Mouse (Mus musculus): ENCODE results near the gene Kiss1. TPM values are rescaled to one million over a fixed set of nuclear protein-coding genes. Genes with fewer than 3 reads are reported as not detected.

The Kiss1 gene
- polyA plus RNA-seq, 1 experiment from 2014 or later: not detected

GRCm38 (mm10) chr1:133309652-133310267 is 11.9 kb upstream of the Kiss1 start, which contains the start of gene Golt1a:
Gene Golt1a, plus strand, starts transcription at chr1:133309800.
- Histone ChIP-seq H3K9me3 (ENCODE audit: control insufficient read depth, low read length) (no peaks in the 10 kb centered on the region), H3K4me2 (ENCODE audit: low read length) (peak within 1 kb of the TSS; percentile 35), H3K9ac (ENCODE audit: low read length) (peak within 1 kb of the TSS; percentile 5; the same call in 1 of the 2 replicates), H3K27me3 (replicated peaks; ENCODE audit: control insufficient read depth, insufficient read depth, low read length) (no peaks in the 10 kb centered on the region), H3K36me3 (ENCODE audit: control insufficient read depth, insufficient read depth, low read length) (no peaks in the 10 kb centered on the region), H3K27ac (ENCODE audit: low read depth) (0 out of 2 replicates have a peak within 1 kb of the TSS, but pooled peaks have one; percentile 43), H3K4me3 (ENCODE audit: low read depth, low read length) (peak within 1 kb of the TSS; percentile 22), H3K4me1 (replicated peaks; ENCODE audit: control insufficient read depth, insufficient read depth, low read length) (no peaks in the 10 kb centered on the region)
- peak; percentile 53; the same call in 1 of the 2 replicates for ATAC-seq (replicated peaks; ENCODE audit: low FRiP score, low TSS enrichment, low read depth)
- WGBS: 53% methylated on average over 14 of the region's 14 CpGs
- DNase-seq (ENCODE audit: low spot score): peak; percentile 59

- 73% methylated on average over 4 of the region's 4 CpGs for WGBS
- H3K27ac ChIP-seq (ENCODE audit: low read depth): no peak overlapping the region
- H3K9ac ChIP-seq (ENCODE audit: low read length): no peak overlapping the region
- no peak for ATAC-seq (replicated peaks; ENCODE audit: low FRiP score, low TSS enrichment, low read depth)
- no peaks in the 10 kb centered on the region for H3K36me3 ChIP-seq (ENCODE audit: control insufficient read depth, insufficient read depth, low read length)
- no peak overlapping the region for H3K4me3 ChIP-seq (ENCODE audit: low read depth, low read length)
- no peaks in the 10 kb centered on the region for H3K4me1 ChIP-seq (replicated peaks; ENCODE audit: control insufficient read depth, insufficient read depth, low read length)
- no peak overlapping the region for H3K4me2 ChIP-seq (ENCODE audit: low read length)
- no peaks in the 10 kb centered on the region for H3K27me3 ChIP-seq (replicated peaks; ENCODE audit: control insufficient read depth, insufficient read depth, low read length)
- H3K9me3 ChIP-seq (ENCODE audit: control insufficient read depth, low read length): no peaks in the 10 kb centered on the region
- no peak for DNase-seq (ENCODE audit: low spot score)
These were observed 10.4 kb upstream of the Kiss1 start for GRCm38 (mm10) chr1:133311240-133311639.

- 37% methylated on average over 10 of the region's 10 CpGs for WGBS
- Histone ChIP-seq H3K36me3 (ENCODE audit: control insufficient read depth, insufficient read depth, low read length) (no peaks in the 10 kb centered on the region), H3K9me3 (ENCODE audit: control insufficient read depth, low read length) (no peaks in the 10 kb centered on the region), H3K4me3 (ENCODE audit: low read depth, low read length) (no peak overlapping the region), H3K9ac (ENCODE audit: low read length) (no peak overlapping the region), H3K4me1 (replicated peaks; ENCODE audit: control insufficient read depth, insufficient read depth, low read length) (no peaks in the 10 kb centered on the region), H3K4me2 (ENCODE audit: low read length) (no peak overlapping the region), H3K27ac (ENCODE audit: low read depth) (no peak overlapping the region), H3K27me3 (replicated peaks; ENCODE audit: control insufficient read depth, insufficient read depth, low read length) (no peaks in the 10 kb centered on the region)
- DNase-seq (ENCODE audit: low spot score): no peak
- ATAC-seq (replicated peaks; ENCODE audit: low FRiP score, low TSS enrichment, low read depth): no peak
These were observed 9.7 kb upstream of the Kiss1 start for GRCm38 (mm10) chr1:133311946-133312345.

GRCm38 (mm10) chr1:133314364-133314763 is 7.3 kb upstream of the Kiss1 start:
- WGBS: 28% methylated on average over 8 of the region's 8 CpGs
- H3K27me3 ChIP-seq (replicated peaks; ENCODE audit: control insufficient read depth, insufficient read depth, low read length): no peaks in the 10 kb centered on the region
- H3K4me3 ChIP-seq (ENCODE audit: low read depth, low read length): no peak overlapping the region
- DNase-seq (ENCODE audit: low spot score): peak; percentile 77
- H3K4me1 ChIP-seq (replicated peaks; ENCODE audit: control insufficient read depth, insufficient read depth, low read length): no peaks in the 10 kb centered on the region
- H3K9ac ChIP-seq (ENCODE audit: low read length): no peak overlapping the region
- no peaks in the 10 kb centered on the region for H3K9me3 ChIP-seq (ENCODE audit: control insufficient read depth, low read length)
- no peak overlapping the region for H3K27ac ChIP-seq (ENCODE audit: low read depth)
- H3K36me3 ChIP-seq (ENCODE audit: control insufficient read depth, insufficient read depth, low read length): no peaks in the 10 kb centered on the region
- ATAC-seq (replicated peaks; ENCODE audit: low FRiP score, low TSS enrichment, low read depth): no peak
- H3K4me2 ChIP-seq (ENCODE audit: low read length): no peak overlapping the region

- Histone ChIP-seq H3K4me2 (ENCODE audit: low read length) (no peak overlapping the region), H3K4me3 (ENCODE audit: low read depth, low read length) (no peak overlapping the region), H3K9ac (ENCODE audit: low read length) (no peak overlapping the region), H3K4me1 (replicated peaks; ENCODE audit: control insufficient read depth, insufficient read depth, low read length) (no peaks in the 10 kb centered on the region), H3K36me3 (ENCODE audit: control insufficient read depth, insufficient read depth, low read length) (no peaks in the 10 kb centered on the region), H3K27ac (ENCODE audit: low read depth) (no peak overlapping the region), H3K27me3 (replicated peaks; ENCODE audit: control insufficient read depth, insufficient read depth, low read length) (no peaks in the 10 kb centered on the region), H3K9me3 (ENCODE audit: control insufficient read depth, low read length) (no peaks in the 10 kb centered on the region)
- ATAC-seq (replicated peaks; ENCODE audit: low FRiP score, low TSS enrichment, low read depth) (no peak), DNase-seq (ENCODE audit: low spot score) (no peak)
- WGBS: 78% methylated on average over 6 of the region's 6 CpGs
These were observed 5.9 kb upstream of the Kiss1 start for GRCm38 (mm10) chr1:133315775-133316174.

GRCm38 (mm10) chr1:133316577-133316976 is 5.1 kb upstream of the Kiss1 start:
- DNase-seq (ENCODE audit: low spot score) (no peak), ATAC-seq (replicated peaks; ENCODE audit: low FRiP score, low TSS enrichment, low read depth) (no peak)
- no peaks in the 10 kb centered on the region for H3K4me1 ChIP-seq (replicated peaks; ENCODE audit: control insufficient read depth, insufficient read depth, low read length)
- no peak overlapping the region for H3K4me3 ChIP-seq (ENCODE audit: low read depth, low read length)
- WGBS: 83% methylated on average over 4 of the region's 4 CpGs
- H3K9ac ChIP-seq (ENCODE audit: low read length): no peak overlapping the region
- no peaks in the 10 kb centered on the region for H3K9me3 ChIP-seq (ENCODE audit: control insufficient read depth, low read length)
- no peaks in the 10 kb centered on the region for H3K36me3 ChIP-seq (ENCODE audit: control insufficient read depth, insufficient read depth, low read length)
- H3K27me3 ChIP-seq (replicated peaks; ENCODE audit: control insufficient read depth, insufficient read depth, low read length): no peaks in the 10 kb centered on the region
- H3K27ac ChIP-seq (ENCODE audit: low read depth): no peak overlapping the region
- no peak overlapping the region for H3K4me2 ChIP-seq (ENCODE audit: low read length)

GRCm38 (mm10) chr1:133317149-133317548 is 4.5 kb upstream of the Kiss1 start:
- no peaks in the 10 kb centered on the region for H3K36me3 ChIP-seq (ENCODE audit: control insufficient read depth, insufficient read depth, low read length)
- no peak for ATAC-seq (replicated peaks; ENCODE audit: low FRiP score, low TSS enrichment, low read depth)
- no peaks in the 10 kb centered on the region for H3K27me3 ChIP-seq (replicated peaks; ENCODE audit: control insufficient read depth, insufficient read depth, low read length)
- H3K27ac ChIP-seq (ENCODE audit: low read depth): no peak overlapping the region
- H3K9ac ChIP-seq (ENCODE audit: low read length): no peak overlapping the region
- no peaks in the 10 kb centered on the region for H3K4me1 ChIP-seq (replicated peaks; ENCODE audit: control insufficient read depth, insufficient read depth, low read length)
- H3K9me3 ChIP-seq (ENCODE audit: control insufficient read depth, low read length): no peaks in the 10 kb centered on the region
- WGBS: 69% methylated on average over 1 of the region's 1 CpGs
- no peak overlapping the region for H3K4me2 ChIP-seq (ENCODE audit: low read length)
- H3K4me3 ChIP-seq (ENCODE audit: low read depth, low read length): no peak overlapping the region
- DNase-seq (ENCODE audit: low spot score): no peak

GRCm38 (mm10) chr1:133323333-133323732 is 1.7 kb downstream of the Kiss1 start:
- Histone ChIP-seq H3K4me1 (replicated peaks; ENCODE audit: control insufficient read depth, insufficient read depth, low read length) (no peaks in the 10 kb centered on the region), H3K27ac (ENCODE audit: low read depth) (no peak overlapping the region), H3K27me3 (replicated peaks; ENCODE audit: control insufficient read depth, insufficient read depth, low read length) (0 out of 2 replicates have a peak, but pooled peaks cover 4% of the 10 kb centered on the region), H3K9me3 (ENCODE audit: control insufficient read depth, low read length) (no peaks in the 10 kb centered on the region), H3K4me2 (ENCODE audit: low read length) (no peak overlapping the region), H3K9ac (ENCODE audit: low read length) (no peak overlapping the region), H3K36me3 (ENCODE audit: control insufficient read depth, insufficient read depth, low read length) (no peaks in the 10 kb centered on the region), H3K4me3 (ENCODE audit: low read depth, low read length) (no peak overlapping the region)
- ATAC-seq (replicated peaks; ENCODE audit: low FRiP score, low TSS enrichment, low read depth) (no peak), DNase-seq (ENCODE audit: low spot score) (no peak)
- 31% methylated on average over 5 of the region's 5 CpGs for WGBS

- Histone ChIP-seq H3K9ac (ENCODE audit: low read length) (no peak overlapping the region), H3K4me2 (ENCODE audit: low read length) (no peak overlapping the region), H3K4me3 (ENCODE audit: low read depth, low read length) (no peak overlapping the region), H3K9me3 (ENCODE audit: control insufficient read depth, low read length) (no peaks in the 10 kb centered on the region), H3K27me3 (replicated peaks; ENCODE audit: control insufficient read depth, insufficient read depth, low read length) (peaks cover 8% of the 10 kb centered on the region; the same call in 1 of the 2 replicates), H3K36me3 (ENCODE audit: control insufficient read depth, insufficient read depth, low read length) (no peaks in the 10 kb centered on the region), H3K4me1 (replicated peaks; ENCODE audit: control insufficient read depth, insufficient read depth, low read length) (peaks cover 10% of the 10 kb centered on the region; the same call in 1 of the 2 replicates), H3K27ac (ENCODE audit: low read depth) (no peak overlapping the region)
- ATAC-seq (replicated peaks; ENCODE audit: low FRiP score, low TSS enrichment, low read depth) (no peak), DNase-seq (ENCODE audit: low spot score) (no peak)
- WGBS: 82% methylated on average over 8 of the region's 8 CpGs
These were observed 4.3 kb downstream of the Kiss1 start for GRCm38 (mm10) chr1:133325951-133326350.

Measured in intestine, embryonic 14.5 days (tissue).